Mouse (Mus musculus) layer of hippocampus, postnatal 25 days (tissue): ENCODE results near the gene Acadvl. TPM values are rescaled to one million over a fixed set of nuclear protein-coding genes. Genes with fewer than 3 reads are reported as not detected.

Experiments used
- microRNA-seq, 2 experiments: library from miRNA; unstranded; fragments of <30 nt; microRNA quantifications; one replicate each; pipeline ENCODE4 v1.2.0; 2021
- total RNA-seq, 2 experiments: library from RNA; stranded (reverse); gene quantifications; 2 replicates each; pipeline ENCODE4 v1.2.3; 2021

Acadvl gene
- total RNA-seq, 2 experiments from 2014 or later: 56.9 to 62.4 TPM

Small RNAs within 50 kb of the gene (microRNA-seq; reads per million reads assigned to microRNA genes)
- 0 reads per million in 2 experiments for gene Gm44349
- gene Mir324: 8,717 to 10,852 reads per million in 2 experiments

Other genes starting within 250 kb of the Acadvl start
- 100 to 1,000 TPM; 110 to 118 TPM for gene Zbtb4, start 249.5 kb downstream of the Acadvl start, total RNA-seq
- 1 to 10 TPM in 1 of 2 experiments, under 1 TPM in 1; 0.79 to 1.1 TPM for gene Chrnb1, start 219.5 kb downstream of the Acadvl start, total RNA-seq
- gene Fgf11, start 213.6 kb downstream of the Acadvl start, total RNA-seq: 10 to 100 TPM; 28.3 to 33.3 TPM
- not detected for gene Tmem102, start 209.8 kb downstream of the Acadvl start, total RNA-seq
- gene Gm39566, start 200.1 kb downstream of the Acadvl start, total RNA-seq: not detected
- gene Spem2, start 196.9 kb downstream of the Acadvl start, total RNA-seq: not detected
- under 1 TPM; 0.34 to 0.73 TPM for gene Spem1, start 193.2 kb downstream of the Acadvl start, total RNA-seq
- gene Nlgn2, start 177.6 kb downstream of the Acadvl start, total RNA-seq: 100 to 1,000 TPM; 192 to 219 TPM
- 100 to 1,000 TPM; 112 to 135 TPM for gene Tmem256, start 176.9 kb downstream of the Acadvl start, total RNA-seq
- gene Plscr3, start 169.0 kb downstream of the Acadvl start, total RNA-seq: 10 to 100 TPM; 16.5 to 19.0 TPM
- not detected for gene Tnk1, start 156.7 kb downstream of the Acadvl start, total RNA-seq
- not detected for gene Tmem95, start 137.4 kb downstream of the Acadvl start, total RNA-seq
- 1 to 10 TPM; 1.2 to 1.3 TPM for gene Kctd11, start 134.0 kb downstream of the Acadvl start, total RNA-seq
- gene Acap1, start 119.9 kb downstream of the Acadvl start, total RNA-seq: under 1 TPM; 0.12 to 0.19 TPM
- gene 2810408A11Rik, start 114.4 kb downstream of the Acadvl start, total RNA-seq: 1 to 10 TPM in 1 of 2 experiments, under 1 TPM in 1; 0.62 to 1.8 TPM
- 100 to 1,000 TPM; 108 to 109 TPM for gene Neurl4, start 114.3 kb downstream of the Acadvl start, total RNA-seq
- 10 to 100 TPM; 26.8 to 32.6 TPM for gene Gps2, start 101.5 kb downstream of the Acadvl start, total RNA-seq
- 100 to 1,000 TPM; 426 to 481 TPM for gene Eif5a, start 93.5 kb downstream of the Acadvl start, total RNA-seq
- gene Ybx2, start 79.6 kb downstream of the Acadvl start, total RNA-seq: 10 to 100 TPM in 1 of 2 experiments, 1 to 10 TPM in 1; 7.3 to 11.1 TPM
- 1 to 10 TPM; 2.2 to 4.0 TPM for gene Slc2a4, start 67.2 kb downstream of the Acadvl start, total RNA-seq
- not detected for gene Cldn7, start 50.6 kb downstream of the Acadvl start, total RNA-seq
- 100 to 1,000 TPM; 107 to 116 TPM for gene Ctdnep1, start 34.3 kb downstream of the Acadvl start, total RNA-seq
- gene Elp5, start 32.9 kb downstream of the Acadvl start, total RNA-seq: 10 to 100 TPM; 77.1 to 82.2 TPM
- gene Gabarap, start 24.3 kb downstream of the Acadvl start, total RNA-seq: 100 to 1,000 TPM; 229 to 258 TPM
- 10 to 100 TPM; 41.4 to 46.9 TPM for gene Phf23, start 19.6 kb downstream of the Acadvl start, total RNA-seq
- gene Dvl2, start 14.8 kb downstream of the Acadvl start, total RNA-seq: 10 to 100 TPM; 31.2 to 37.8 TPM
- gene Dlg4, start 1.5 kb upstream of the Acadvl start, total RNA-seq: 100 to 1,000 TPM; 857 to 887 TPM
- gene Asgr1, start 38.7 kb upstream of the Acadvl start, total RNA-seq: under 1 TPM; 0.73 to 0.74 TPM
- gene Asgr2, start 77.2 kb upstream of the Acadvl start, total RNA-seq: not detected
- gene Mgl2, start 114.9 kb upstream of the Acadvl start, total RNA-seq: under 1 TPM; 0.38 to 0.49 TPM
- 1 to 10 TPM; 1.1 to 3.4 TPM for gene Clec10a, start 140.8 kb upstream of the Acadvl start, total RNA-seq
- gene Slc16a11, start 197.3 kb upstream of the Acadvl start, total RNA-seq: 10 to 100 TPM; 28.1 to 39.2 TPM
- 10 to 100 TPM in 1 of 2 experiments, 1 to 10 TPM in 1; 7.0 to 10.0 TPM for gene Slc16a13, start 205.7 kb upstream of the Acadvl start, total RNA-seq
- gene Bcl6b, start 214.4 kb upstream of the Acadvl start, total RNA-seq: 1 to 10 TPM; 1.2 to 2.1 TPM
- 10 to 100 TPM; 50.6 to 55.6 TPM for gene 0610010K14Rik, start 222.5 kb upstream of the Acadvl start, total RNA-seq
- gene Gm21988, start 224.4 kb upstream of the Acadvl start, total RNA-seq: 1 to 10 TPM; 3.2 to 4.5 TPM
- gene Rnasek, start 224.4 kb upstream of the Acadvl start, total RNA-seq: 100 to 1,000 TPM; 310 to 312 TPM
- under 1 TPM in 1 of 2 experiments, not detected in 1; 0.20 TPM for gene Alox12, start 239.9 kb upstream of the Acadvl start, total RNA-seq